Mouse (Mus musculus) G1E (cell line): ENCODE measurements around the gene Hoxc8.

Experiments
- CTCF ChIP-seq: IDR thresholded peaks from 2 replicates; pipeline ENCODE4 v1.5.1; 2012; ENCODE audit warnings: low read depth, low read length, inconsistent platforms, mixed read lengths
- GATA1 ChIP-seq: IDR thresholded peaks from 2 replicates; pipeline ENCODE4 v1.6.1; 2012; ENCODE audit warnings: borderline replicate concordance, low read length, inconsistent platforms, mixed read lengths
- POLR2AphosphoS5 ChIP-seq: IDR thresholded peaks from 2 replicates; pipeline ENCODE4 v1.6.1; 2012; ENCODE audit warnings: low read depth, low read length, inconsistent platforms; ENCODE audit not compliant: insufficient replicate concordance
- TAL1 ChIP-seq: conservative IDR thresholded peaks from 2 replicates; pipeline ENCODE4 v1.6.1; 2012; ENCODE audit warnings: low read depth, low read length, inconsistent platforms, mixed read lengths

DNA sequence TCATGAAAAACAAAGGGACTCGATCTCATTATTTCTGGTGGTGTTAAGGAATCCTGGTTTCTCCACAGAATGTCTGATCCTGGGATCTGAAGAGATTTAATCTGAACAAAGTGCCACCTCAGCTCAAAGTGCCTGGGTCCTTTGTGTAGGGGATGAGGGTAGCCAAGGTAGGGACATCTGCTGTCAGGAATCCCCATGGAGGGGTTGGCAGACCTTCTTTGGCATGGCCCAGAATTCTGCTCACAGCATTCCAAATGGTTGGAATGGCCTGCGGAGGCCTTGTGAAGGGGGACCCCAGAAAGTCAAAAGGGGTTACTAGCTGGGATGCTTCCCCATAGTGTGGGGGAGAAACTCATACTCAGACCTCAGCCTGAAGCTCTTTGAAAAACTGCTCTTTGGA is 41.6 kb upstream of the Hoxc8 start:
- TF ChIP-seq CTCF (no peak), POLR2AphosphoS5 (no peak), GATA1 (no peak), TAL1 (no peak)
